ENCODE assay signal across 8 mouse cellular contexts in the genomic region with DNA sequence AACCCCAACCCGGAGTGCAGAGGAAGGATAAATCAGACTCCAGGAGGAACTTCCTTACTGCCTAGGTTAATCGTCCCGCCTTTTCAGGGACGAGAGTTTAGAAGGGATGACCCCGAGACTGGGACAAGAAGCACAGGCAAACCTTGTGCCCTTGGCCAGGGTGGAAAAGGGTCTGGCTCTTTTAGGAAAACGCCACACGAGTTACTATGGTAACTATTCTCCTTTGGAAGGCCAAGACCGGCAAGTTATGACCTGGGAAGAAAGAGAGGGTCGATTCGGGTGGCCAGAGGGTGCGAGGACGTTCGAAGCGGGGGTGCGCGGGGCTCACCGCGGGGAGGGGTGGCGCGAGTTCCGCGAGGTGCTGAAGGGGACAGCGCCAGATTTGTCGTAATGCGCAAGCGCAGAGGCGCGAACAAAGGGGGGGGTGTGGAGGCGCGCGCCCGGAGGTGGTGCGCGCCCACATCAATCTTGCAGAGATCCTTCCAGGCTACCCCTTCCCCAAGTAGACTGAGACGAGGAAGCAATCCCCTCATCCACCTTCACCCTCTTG. TPM values are rescaled to one million over a fixed set of nuclear protein-coding genes. Genes with fewer than 3 reads are reported as not detected.
DNase-seq lines count a peak whose midpoint lies in the region; ATAC-seq and TF ChIP-seq lines count a peak whose summit lies in the region.

Gene Psd, minus strand, starts transcription at position 401 of the 550 bp plus-strand sequence.

- TF ChIP-seq CTCF in spleen, adult 2 months (IDR thresholded peaks at IDR 0.05; ENCODE audit: extremely low read depth, insufficient read depth, insufficient read length, insufficient replicate concordance), result no peak

- 0 out of 2 replicates have a peak, but pooled peaks cover 1% of the 10 kb centered on the region for H3K36me3 ChIP-seq in spleen, adult 2 months (ENCODE audit: control insufficient read depth, insufficient read depth, low read length)
- H3K36me3 ChIP-seq in heart, embryonic 10.5 days, result peaks cover 16% of the 10 kb centered on the region
- 0 out of 2 replicates have a peak, but pooled peaks cover 3% of the 10 kb centered on the region for H3K36me3 ChIP-seq in liver, embryonic 16.5 days (ENCODE audit: control insufficient read depth, insufficient read depth)
- peaks cover 19% of the 10 kb centered on the region for H3K36me3 ChIP-seq in neural tube, embryonic 15.5 days

- DNase-seq in spleen, adult 2 months (ENCODE audit: low read depth in 1 of 2, low spot score in 2 of 2), result no peak
- DNase-seq in spleen, adult 18-20 months, result no peak
- peak; percentile 79 for DNase-seq in cerebellum, adult 8-10 months
- DNase-seq in heart, embryonic 10.5 days (ENCODE audit: low spot score), result no peak
- peak; percentile 74 for DNase-seq in kidney, postnatal 10 days
- DNase-seq in urinary bladder, postnatal 4 days (ENCODE audit: low spot score in 2 of 2), result no peak

- H3K9me3 ChIP-seq in heart, embryonic 10.5 days, result no peaks in the 10 kb centered on the region
- no peaks in the 10 kb centered on the region for H3K9me3 ChIP-seq in liver, embryonic 16.5 days (replicated peaks; ENCODE audit: control insufficient read depth, low read length)
- H3K9me3 ChIP-seq in neural tube, embryonic 15.5 days (replicated peaks), result no peaks in the 10 kb centered on the region

- H3K4me3 ChIP-seq in spleen, adult 2 months (ENCODE audit: extremely low read depth, insufficient read depth, insufficient read length), result peak within 1 kb of the TSS; percentile 64
- peak within 1 kb of the TSS; percentile 79 for H3K4me3 ChIP-seq in heart, embryonic 10.5 days
- peak within 1 kb of the TSS; percentile 69 for H3K4me3 ChIP-seq in liver, embryonic 16.5 days (ENCODE audit: low read depth, low read length)
- peak within 1 kb of the TSS; percentile 64 for H3K4me3 ChIP-seq in neural tube, embryonic 15.5 days (replicated peaks)

- peak within 1 kb of the TSS; percentile 100 for H3K4me2 ChIP-seq in liver, embryonic 16.5 days (ENCODE audit: low read depth, low read length)
- H3K4me2 ChIP-seq in neural tube, embryonic 15.5 days, result peak within 1 kb of the TSS; percentile 99

- 2% methylated on average over 35 of the region's 35 CpGs for WGBS in spleen, adult 2 months
- WGBS in heart, embryonic 10.5 days, result under 1% methylated on average over 35 of the region's 35 CpGs
- under 1% methylated on average over 35 of the region's 35 CpGs for WGBS in liver, embryonic 16.5 days (ENCODE audit: insufficient replicate concordance)
- WGBS in neural tube, embryonic 15.5 days, result under 1% methylated on average over 35 of the region's 35 CpGs

- H3K27me3 ChIP-seq in spleen, adult 2 months (ENCODE audit: control insufficient read depth, insufficient read depth, low read length), result peaks cover 12% of the 10 kb centered on the region
- peaks cover 65% of the 10 kb centered on the region for H3K27me3 ChIP-seq in heart, embryonic 10.5 days (ENCODE audit: insufficient read depth, poor library complexity, severe bottlenecking)
- peaks cover 58% of the 10 kb centered on the region for H3K27me3 ChIP-seq in liver, embryonic 16.5 days (ENCODE audit: control insufficient read depth, insufficient read depth, low read depth, low read length)
- peaks cover 11% of the 10 kb centered on the region; the same call in 1 of the 2 replicates for H3K27me3 ChIP-seq in neural tube, embryonic 15.5 days (replicated peaks)

- no peak for TF ChIP-seq POLR2A in spleen, adult 2 months (IDR thresholded peaks at IDR 0.05; ENCODE audit: low read depth, low read length)

- H3K27ac ChIP-seq in spleen, adult 2 months (ENCODE audit: insufficient read depth, low read length), result peak within 1 kb of the TSS; percentile 82
- H3K27ac ChIP-seq in heart, embryonic 10.5 days, result peak within 1 kb of the TSS; percentile 82
- peak within 1 kb of the TSS; percentile 83 for H3K27ac ChIP-seq in liver, embryonic 16.5 days (ENCODE audit: low read length)
- peak within 1 kb of the TSS; percentile 98 for H3K27ac ChIP-seq in neural tube, embryonic 15.5 days (replicated peaks)

- H3K4me1 ChIP-seq in spleen, adult 2 months (ENCODE audit: control insufficient read depth, insufficient read depth, insufficient read length), result peaks cover 15% of the 10 kb centered on the region
- H3K4me1 ChIP-seq in heart, embryonic 10.5 days, result peaks cover 35% of the 10 kb centered on the region
- H3K4me1 ChIP-seq in liver, embryonic 16.5 days (ENCODE audit: control insufficient read depth, low read depth, low read length), result peaks cover 33% of the 10 kb centered on the region
- peaks cover 68% of the 10 kb centered on the region for H3K4me1 ChIP-seq in neural tube, embryonic 15.5 days

- peak within 1 kb of the TSS; percentile 68 for H3K9ac ChIP-seq in liver, embryonic 16.5 days (ENCODE audit: low read depth, low read length)
- H3K9ac ChIP-seq in neural tube, embryonic 15.5 days (replicated peaks), result peak within 1 kb of the TSS; percentile 64

- ATAC-seq in liver, embryonic 16.5 days (ENCODE audit: low read depth), result no peak
- ATAC-seq in neural tube, embryonic 15.5 days (ENCODE audit: low FRiP score), result 0 out of 2 replicates have a peak, but pooled peaks have one; percentile 3

RNA-seq across cellular contexts. Expression of gene Psd, which starts in this region (rescaled TPM):
- 3.6 and 4.7 TPM in 2 replicates for polyA plus RNA-seq in spleen, adult 2 months (2012; rRNA removed)
- 6.9 and 10.1 TPM in 2 replicates for polyA plus RNA-seq in heart, embryonic 10.5 days (2016; fragmentation: Nextera tagmentation; extraction: Ambion mirVana)
- 3.3 TPM in 2 replicates for polyA plus RNA-seq in liver, embryonic 16.5 days (2015; fragmentation: Nextera tagmentation; extraction: Ambion mirVana)
- polyA plus RNA-seq in neural tube, embryonic 15.5 days (2015; fragmentation: Nextera tagmentation; extraction: Ambion mirVana), result 88.4 and 118 TPM in 2 replicates

Comparison
In these comparisons a context has a peak if more than half of its experiments do, and no peak if none do; other contexts are left out.
1. DNase-seq: peak in cerebellum, adult 8-10 months (single experiment) and kidney, postnatal 10 days (single experiment); none in spleen, adult 2 months (0 of 2), spleen, adult 18-20 months (0 of 2), heart, embryonic 10.5 days (single experiment) and urinary bladder, postnatal 4 days (0 of 2).
2. Peak in every context shown above with its lines, with median percentiles within 50 percentile points of each other: H3K27ac ChIP-seq and H3K4me3 ChIP-seq.